Mouse (Mus musculus): Measurements from ENCODE around the gene Dclk2.

The Dclk2 gene

DNA sequence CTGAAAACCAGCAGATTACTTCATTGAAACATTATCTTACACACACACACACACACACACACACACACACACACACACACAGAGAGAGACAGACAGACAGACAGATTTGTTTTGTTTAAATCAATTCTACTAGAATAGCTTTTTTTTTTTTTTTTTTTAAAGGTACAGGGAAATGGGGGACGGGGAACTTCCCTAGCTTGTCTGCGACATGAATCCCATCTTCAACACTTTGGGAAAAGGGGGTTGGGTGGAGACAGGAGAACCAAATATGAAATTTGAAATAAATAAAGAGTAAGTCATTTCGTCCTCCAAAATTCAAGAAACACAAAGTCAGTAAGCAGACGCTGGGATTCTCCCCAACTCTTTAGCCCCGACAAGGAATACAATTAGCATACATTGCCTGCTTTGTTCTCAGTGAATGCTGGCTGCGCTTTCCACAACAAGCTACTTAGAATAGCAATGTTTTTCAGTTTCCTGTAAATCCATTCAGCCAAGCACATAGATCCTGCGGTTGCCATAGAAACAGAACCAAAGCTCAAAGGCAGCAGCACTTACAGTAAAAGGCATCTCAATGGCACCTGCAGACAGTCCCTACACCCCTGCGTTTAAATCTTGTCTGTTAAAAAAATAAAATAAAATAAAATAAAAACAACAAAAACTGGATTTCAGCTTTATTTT, 75.7 kb downstream of the Dclk2 start:
- DNase-seq (ENCODE audit: low spot score) = peak; percentile 68

DNA sequence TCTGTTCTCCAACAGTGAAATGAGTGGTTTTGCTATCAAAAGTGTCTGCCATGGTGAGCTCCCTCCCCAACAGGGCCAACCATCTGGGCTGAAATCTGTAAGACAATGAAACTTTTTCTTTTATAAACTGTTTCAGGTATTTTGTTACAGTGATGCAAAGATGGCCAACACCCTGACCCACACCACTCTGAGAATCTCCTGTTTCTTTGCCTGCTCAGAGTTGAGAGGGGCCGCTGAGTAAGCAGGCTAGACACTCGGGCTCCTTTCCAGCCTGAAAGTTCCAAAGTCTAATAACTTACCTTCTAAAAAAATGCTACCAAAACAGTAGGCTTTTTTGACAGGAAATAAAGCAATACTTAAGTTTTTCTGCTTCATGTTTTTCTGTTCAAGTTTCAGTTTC, 78.2 kb downstream of the Dclk2 start:
- DNase-seq (ENCODE audit: low spot score) = no peak

DNA sequence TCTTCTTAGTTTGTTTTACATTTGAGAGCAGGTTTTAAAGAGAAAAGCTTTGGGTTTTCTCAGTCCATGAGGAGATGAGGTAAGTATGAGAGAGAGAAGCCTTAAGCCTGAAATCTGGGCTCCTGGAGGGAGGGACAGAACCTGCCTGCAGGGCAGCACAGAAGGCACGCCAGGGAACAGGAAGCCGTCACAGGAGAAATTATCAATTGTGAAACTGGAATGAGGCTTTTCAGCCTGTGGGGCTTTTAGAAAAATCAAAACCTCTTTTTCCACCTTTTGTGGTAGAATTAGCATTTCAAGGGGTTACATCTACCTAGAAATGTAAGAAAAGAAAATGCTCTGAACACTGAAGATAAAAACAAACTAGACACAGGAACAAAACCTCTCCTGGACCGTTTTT, 81.0 kb downstream of the Dclk2 start:
- no peak for DNase-seq (ENCODE audit: low spot score)

DNA sequence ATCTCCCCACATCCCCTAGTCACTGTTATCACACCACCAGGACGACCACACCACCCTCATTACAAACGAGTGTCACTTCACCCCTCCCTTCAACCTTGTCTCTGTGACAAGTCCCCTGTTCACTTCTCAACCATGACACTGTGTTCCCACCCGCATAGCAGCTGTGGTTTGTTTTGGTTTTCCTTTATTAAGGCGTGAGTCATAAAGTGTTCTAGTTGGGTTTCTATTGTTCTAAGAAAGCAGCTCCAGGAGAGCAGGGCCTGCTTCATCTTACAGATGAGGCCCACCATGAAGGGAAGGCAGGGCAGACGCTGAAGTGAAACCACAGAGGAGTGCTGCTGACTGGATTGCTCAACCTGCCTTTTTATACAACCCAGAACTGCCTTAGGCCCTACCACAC, 83.3 kb downstream of the Dclk2 start:
- no peak for DNase-seq (ENCODE audit: low spot score)

DNA sequence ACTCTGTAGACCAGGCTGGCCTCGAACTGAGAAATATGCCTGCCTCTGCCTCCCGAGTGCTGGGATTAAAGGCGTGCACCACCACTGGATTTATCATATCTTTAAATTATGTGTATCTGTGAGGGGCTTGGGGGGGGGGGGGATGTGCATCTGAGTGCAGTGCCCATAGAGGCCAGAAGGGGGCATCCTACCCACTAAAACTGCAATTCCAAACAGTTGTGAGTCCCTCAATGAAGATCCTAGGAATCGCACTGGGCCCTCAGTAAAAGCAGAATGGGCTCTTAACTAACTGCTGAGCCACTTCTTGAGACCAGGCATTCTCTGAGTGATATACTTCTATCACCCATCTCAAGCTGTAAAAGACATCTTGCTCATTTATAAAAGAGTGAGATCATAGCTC, 85.5 kb downstream of the Dclk2 start:
- no peak for DNase-seq (ENCODE audit: low spot score)

DNA sequence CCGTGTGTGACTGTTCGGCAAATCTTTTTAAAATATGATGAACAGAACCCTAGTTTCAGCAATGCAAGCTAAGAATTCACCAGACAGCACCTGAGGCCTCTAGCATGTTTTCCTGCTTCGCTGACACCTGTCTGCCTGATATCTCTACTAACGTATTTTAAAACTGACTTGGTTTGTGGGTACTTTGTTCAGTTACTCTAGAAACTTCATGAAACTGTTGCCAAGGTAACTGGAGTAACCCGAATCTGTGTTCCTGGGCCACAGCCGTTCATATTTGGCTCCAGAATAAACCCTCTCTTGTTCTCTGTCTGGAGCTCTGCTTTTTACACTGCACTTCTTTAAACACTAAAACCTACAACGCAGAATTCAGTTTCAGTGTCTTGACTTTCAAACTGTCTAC, 86.3 kb downstream of the Dclk2 start:
- no peak for DNase-seq (ENCODE audit: low spot score)

DNA sequence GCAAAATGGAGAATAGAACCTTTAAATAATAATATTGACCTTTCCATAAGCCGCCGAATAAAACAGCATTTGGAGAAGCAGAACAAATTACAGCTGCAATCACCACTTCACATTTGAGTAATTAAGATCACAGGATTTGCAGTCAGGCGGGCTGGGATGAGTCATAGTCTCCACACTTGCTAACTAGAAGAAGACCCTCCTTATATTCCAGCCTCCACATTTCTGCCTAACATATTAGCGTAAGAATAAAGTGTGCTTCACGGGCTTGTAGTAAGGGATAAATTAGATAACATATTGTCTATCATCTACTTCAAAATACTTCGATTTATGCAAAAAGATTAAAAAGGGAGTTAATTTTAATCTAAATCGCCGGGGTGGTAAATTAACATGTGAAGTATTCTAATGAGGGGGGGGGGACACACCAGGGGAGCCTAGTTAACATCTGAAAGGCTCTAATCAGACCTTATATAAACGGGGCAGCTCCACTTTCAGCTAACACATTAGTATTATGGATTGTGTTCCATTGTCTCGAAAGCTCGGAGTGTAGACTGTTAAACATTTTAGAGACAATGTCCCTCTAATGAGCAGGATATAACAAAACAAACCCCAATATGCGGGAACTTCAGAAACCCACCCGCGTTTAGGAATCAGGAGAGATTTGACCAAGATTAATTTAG, 87.9 kb downstream of the Dclk2 start:
- no peak for DNase-seq (ENCODE audit: low spot score)

DNA sequence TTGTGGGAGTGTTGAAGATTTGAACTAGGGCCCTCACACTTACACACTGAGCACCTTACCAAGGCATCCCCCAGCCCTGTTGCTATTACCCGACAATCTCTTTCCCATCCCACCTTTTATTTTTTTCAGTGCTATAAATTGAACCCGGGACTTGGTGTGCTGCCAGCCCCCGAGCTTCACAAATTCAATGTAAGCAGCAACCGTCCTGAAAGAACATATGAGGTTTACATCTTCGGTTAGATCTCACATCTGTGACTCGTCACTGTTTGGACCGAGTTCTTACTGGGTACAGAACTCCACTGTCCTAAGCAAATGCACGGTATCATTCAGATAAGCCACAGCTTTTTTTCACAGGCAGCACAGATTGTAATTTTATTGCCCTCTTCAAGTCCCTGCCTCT, 88.5 kb downstream of the Dclk2 start:
- no peak for DNase-seq (ENCODE audit: low spot score)

DNA sequence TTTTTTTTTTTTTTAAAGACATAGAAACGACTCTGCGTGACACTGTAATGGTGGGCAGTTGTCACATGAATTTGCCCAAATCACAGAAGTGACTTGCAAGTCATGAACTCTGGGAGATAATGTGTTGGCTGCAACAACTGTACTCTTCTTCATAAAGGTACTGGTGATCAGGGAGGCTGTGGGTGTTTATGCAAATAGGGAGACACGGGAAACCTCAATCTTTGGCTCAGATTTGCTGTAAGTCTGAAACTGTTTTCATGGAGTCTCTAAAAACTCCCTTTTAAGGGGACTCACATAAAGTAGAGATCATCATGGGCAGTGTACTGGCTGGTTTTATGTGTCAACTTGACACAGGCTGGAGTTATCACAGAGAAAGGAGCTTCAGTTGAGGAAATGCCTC, 93.1 kb downstream of the Dclk2 start:
- no peak for DNase-seq (ENCODE audit: low spot score)

DNA sequence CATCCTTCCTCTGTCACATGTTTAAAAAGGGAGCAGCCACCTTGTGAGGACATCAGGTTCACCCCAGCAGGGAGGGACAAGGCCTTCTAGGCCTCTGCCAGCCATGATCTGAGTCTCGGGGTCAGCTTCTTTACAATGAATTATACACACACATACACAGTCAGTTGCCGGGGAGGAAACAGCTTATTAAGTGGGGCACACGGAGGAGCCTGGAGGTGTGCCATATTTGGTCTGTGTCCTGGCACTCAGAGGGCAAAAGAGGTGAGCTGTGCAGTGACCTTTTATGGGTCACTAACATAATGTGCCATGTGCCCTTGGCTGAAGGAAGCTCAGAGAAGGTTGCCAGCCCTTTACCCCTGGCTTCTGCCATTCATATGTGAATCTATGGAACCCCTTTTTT, 99.3 kb downstream of the Dclk2 start:
- no peak for DNase-seq (ENCODE audit: low spot score)

DNA sequence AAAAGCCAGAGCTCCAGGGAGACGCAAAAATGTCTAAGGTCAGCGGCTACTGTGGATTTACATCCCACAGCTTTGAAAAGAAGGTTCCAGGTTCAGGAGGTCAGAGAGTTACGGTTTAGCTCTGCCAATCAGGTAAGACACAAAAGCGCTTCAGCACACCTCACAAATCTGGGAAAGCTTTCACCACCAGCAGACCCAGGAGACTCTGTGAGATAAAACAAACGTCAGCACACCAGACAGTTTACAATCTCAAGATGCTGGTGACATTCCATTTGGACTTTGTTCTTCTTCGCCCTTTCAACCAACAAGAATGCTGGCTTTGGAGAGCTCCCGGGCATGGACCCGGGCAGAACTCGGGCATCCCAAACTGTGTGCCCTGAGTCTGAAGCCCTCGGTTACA, 100.3 kb downstream of the Dclk2 start:
- DNase-seq (ENCODE audit: low spot score) = peak; percentile 59

DNA sequence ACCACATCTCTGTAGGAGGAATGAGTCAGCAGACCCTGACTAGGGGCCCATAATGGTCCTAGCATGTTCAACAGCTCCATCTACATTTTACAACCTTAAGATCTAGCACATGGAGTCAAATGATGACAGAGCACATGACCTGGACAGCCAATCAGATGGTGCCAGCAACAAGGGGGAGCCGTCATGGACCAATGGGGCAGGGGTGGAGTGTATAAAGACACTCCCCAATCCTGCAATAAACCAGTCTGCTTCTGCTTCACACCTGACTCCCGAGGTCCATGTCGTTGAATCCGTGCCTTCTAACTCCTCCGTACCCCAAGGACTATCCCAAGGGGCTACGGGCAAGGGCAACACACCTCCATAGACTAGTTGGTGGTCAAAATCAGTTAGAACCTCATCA, 101.3 kb downstream of the Dclk2 start:
- no peak for DNase-seq (ENCODE audit: low spot score)

DNA sequence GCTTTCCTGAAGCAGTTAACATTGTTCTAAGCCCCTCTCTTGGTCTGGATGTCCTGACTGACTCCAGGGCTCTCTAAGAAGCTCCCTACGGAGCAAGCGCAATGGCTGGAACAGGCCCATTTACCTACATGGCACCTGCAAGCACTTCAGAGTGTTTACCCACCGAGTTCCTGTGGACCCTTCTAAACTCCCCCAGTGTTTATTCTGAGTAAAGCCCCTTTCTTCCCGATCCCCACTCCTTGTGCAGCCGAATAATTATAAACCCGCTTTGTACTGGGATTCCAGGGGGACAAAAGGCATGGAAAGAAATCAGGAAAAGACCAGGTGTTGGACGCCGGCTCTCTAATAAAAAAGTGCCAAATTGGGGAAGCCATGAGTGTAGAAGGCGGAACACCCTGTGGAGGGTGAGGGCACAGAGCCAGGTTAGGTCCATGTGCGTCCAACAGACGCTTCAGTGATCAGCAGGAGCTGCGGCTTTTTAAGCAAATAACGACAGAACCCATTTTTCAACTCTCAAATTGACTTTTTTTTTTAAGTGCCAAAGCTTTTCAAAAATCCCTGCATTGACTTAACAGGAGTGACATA, 102.6 kb downstream of the Dclk2 start:
- no peak for DNase-seq (ENCODE audit: low spot score)

DNA sequence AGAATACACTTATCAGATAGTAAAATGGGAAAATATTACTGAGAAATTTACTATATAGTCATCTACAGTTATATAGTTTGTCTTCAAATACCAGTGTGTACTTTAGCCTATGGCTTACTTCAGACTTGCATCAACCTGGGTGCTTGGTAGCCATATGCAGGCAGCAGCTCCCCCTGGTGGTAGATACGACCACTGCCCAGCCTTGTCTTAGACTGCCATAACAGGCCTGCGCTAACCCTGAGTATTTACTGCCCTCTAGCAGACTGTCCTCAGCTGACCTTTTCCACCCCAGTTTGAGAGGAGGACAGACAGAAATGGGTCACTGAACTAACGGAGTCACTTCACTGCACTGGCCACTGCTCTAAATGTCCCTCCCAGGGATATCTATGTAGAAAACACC, 108.0 kb downstream of the Dclk2 start:
- DNase-seq (ENCODE audit: low spot score) = peak; percentile 91

DNA sequence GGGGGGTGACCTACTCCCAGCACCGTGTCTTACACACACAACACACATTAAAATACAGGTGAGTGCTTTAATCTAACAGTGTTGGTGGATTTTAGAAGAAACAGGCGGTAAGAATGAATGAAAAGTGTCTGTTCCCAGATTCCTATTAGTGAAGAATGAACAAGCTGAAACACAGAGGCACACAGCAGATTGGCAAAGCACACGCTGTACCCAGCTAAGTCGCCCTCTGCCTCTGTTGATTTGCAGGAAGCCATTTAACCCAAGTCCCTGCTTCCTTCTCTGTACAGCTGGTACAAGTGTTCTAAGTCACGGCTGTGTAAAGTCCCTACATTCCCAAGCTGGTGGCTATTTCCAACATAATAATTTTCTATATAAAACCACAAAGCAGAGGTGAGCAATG, 109.7 kb downstream of the Dclk2 start:
- no peak for DNase-seq (ENCODE audit: low spot score)

DNA sequence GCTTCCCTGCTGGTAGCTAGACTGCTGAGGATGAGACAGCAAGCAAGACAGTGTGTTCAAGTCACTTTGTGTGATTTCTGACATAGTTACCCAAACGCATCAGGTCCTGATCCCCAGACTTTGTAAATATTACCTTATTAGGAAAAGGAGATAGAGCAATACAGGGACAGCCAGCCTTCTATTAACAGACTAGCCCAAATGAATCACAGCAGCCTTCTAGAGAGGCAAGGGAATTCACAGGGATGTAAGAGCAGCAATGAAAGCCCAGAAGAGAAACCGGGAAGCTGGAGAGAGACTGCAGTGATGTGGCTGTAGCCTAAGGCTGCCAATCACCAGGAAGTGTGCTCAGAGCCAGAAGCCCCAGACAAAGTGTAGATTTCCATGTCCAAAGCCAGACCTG, 111.0 kb downstream of the Dclk2 start:
- no peak for DNase-seq (ENCODE audit: low spot score)

DNA sequence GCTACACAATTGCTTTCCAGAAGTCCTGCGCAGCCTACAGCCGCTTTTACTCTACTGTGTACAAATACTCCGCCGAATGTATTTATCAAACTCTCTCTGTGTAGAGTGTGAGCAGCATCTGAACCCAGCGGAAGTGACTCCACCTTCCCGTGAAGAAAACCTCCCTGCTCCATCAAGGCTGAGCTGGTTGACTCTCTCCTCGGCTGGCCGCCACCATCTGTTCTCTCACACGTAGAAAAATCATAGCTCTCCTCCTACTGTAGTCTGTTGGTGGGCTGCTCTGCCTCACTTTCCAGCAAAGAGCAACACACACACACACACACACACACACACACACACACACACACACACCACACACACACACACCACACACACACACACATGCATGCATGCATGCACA, 111.5 kb downstream of the Dclk2 start:
- no peak for DNase-seq (ENCODE audit: low spot score)

DNA sequence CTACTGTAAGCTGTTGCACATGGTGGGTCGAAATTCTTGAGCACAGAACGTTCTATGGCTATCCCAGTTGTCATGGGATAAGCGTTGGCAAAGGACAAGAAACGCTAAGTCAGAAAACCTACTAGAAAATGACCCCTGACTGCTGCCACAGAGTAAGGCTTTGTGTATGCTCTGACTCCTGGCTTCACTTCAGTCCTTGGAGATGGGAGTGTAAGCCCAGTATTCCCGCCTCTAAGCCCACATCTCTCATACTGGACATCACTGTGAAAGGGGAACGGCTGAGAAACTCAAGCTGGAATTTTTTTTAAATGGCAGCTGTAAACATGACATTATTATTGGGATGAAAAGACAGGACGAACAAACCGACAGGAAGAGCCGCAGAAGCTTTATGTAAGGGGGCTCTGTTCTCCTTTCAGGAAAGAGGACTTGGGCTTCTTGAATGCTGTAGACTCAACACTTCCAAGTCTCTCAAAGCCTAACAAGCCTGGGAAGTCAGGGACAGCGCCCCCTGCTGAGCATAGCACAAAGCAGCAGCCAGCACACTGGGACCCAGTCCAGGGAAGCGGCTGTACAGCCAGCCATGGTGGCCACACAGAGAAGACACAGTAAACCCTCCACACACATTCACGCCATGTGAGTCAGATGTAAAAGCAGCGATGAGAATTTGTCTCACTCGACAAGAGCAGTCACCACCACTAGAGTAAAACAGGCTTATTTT, 112.7 kb downstream of the Dclk2 start:
- DNase-seq (ENCODE audit: low spot score) = peak; percentile 71

DNA sequence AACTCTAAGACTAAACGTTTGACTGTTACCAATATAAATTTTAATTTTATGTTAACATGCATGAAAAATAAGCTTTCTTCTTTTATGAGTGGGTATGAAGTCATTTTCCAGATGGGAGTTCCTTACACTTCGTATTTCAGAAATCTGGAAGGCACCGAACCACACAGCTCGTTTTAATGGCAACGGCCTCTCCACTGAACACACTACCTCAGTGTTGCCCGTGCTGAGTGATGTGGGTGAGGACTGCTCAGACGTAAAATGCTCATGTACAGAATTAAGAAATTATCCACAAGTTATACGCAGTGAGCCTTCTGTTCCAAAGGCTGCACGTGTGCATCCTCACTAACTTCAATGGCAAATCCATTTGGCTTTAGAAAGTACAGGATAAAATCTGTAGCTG, 113.8 kb downstream of the Dclk2 start:
- DNase-seq (ENCODE audit: low spot score) = no peak

DNA sequence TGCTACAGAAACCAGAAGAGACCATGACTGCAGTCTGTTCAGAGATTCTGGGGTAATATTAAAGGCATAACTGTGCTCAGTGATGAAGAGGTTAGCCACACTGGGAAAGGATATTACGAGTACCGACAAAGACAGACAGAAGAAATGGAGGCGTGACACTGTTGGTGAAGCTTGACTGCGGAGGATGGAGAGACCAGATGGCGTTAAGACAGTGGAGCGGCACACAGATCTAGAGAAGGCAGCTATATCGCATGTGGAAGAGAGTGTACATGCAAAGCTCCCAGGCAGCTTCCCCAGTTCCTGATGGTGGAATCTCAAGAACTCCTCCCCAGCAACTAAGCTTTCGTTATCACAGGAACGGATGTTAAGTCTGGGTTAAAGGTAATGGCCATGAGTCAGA, 116.4 kb downstream of the Dclk2 start:
- no peak for DNase-seq (ENCODE audit: low spot score)

DNA sequence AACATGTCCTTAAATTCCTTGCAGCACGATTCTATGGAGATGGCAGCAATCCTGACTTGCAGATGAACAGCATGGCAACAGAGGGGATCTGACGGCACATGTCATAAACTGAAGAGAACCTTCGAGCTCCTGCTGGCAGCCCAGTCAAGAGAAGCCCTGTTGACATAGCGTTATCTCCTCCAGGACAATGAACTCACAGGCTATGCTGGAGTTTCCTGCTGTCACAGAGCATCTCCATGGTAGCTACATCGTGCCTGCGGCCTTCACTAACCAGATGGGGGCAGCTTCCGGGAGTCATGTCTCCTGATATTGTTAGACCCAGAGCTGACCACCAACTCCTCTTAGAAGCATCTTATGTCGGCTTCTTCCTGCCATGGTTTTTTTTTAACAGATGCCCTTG, 117.8 kb downstream of the Dclk2 start:
- no peak for DNase-seq (ENCODE audit: low spot score)

DNA sequence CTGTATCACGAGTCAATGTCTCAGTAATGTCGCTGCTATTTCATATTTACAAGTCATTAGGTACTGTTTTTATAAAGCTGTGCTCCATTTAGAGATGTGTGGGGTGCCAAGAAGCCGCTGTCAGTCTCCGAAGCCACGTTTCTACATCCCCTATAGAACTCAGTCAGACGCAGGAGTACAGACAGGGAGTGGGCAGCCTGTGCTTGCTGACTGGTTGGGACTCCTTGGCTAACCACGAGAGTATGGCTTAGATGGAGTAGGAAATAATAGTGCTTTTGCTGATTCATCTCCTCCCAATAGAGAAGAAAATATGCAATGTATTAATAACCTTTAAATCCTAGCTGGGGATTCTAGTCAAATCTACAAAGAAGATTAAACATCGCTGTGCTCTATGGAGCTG, 119.8 kb downstream of the Dclk2 start:
- DNase-seq (ENCODE audit: low spot score) = no peak

DNA sequence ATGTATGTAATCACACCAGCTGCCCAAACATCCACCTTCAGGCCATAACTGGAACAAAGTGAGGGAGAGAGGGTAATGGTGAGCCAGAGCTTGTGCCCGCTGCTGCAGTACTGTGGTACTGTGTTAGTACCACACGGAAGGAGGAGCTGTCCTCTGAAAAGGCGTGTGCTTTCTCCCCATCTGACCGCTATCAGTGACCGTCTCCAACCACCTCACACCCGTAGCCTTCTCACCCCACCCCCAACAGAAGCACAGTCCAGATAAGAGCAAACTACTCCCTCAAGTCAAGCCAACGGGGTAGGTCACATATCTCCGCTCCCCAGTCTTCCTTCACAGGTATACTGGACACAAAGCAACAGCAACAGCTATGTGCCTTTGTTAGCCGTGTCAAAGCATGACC, 121.6 kb downstream of the Dclk2 start:
- DNase-seq (ENCODE audit: low spot score) = no peak
